Mouse (Mus musculus) G1E (cell line): ENCODE results near the gene Btbd9.

Experiments
- CTCF ChIP-seq: IDR thresholded peaks from 2 replicates; pipeline ENCODE4 v1.5.1; 2012; ENCODE audit warnings: low read depth, low read length, inconsistent platforms, mixed read lengths
- GATA1 ChIP-seq: IDR thresholded peaks from 2 replicates; pipeline ENCODE4 v1.6.1; 2012; ENCODE audit warnings: borderline replicate concordance, low read length, inconsistent platforms, mixed read lengths
- TAL1 ChIP-seq: conservative IDR thresholded peaks from 2 replicates; pipeline ENCODE4 v1.6.1; 2012; ENCODE audit warnings: low read depth, low read length, inconsistent platforms, mixed read lengths

GRCm38 (mm10) chr17:30458301-30458700, 118.0 kb downstream of the Btbd9 start:
- no peak for TF ChIP-seq CTCF
- TF ChIP-seq GATA1 = no peak
- TF ChIP-seq TAL1 = no peak
